Mouse (Mus musculus): ENCODE data around the gene Ndufb8. TPM values are rescaled to one million over a fixed set of nuclear protein-coding genes. Genes with fewer than 3 reads are reported as not detected.

Gene Ndufb8
- polyA plus RNA-seq, 1 experiment from 2014 or later = 806 TPM

GRCm38 (mm10) chr19:44515769-44516168 lies 39.5 kb downstream of the Ndufb8 start:
- H3K27me3 ChIP-seq (ENCODE audit: control insufficient read depth, insufficient read depth, low read length) = peaks cover 26% of the 10 kb centered on the region
- no peak for ATAC-seq (ENCODE audit: low read depth)

GRCm38 (mm10) chr19:44514521-44515451 lies 40.5 kb downstream of the Ndufb8 start:
- no peak overlapping the region for H3K27ac ChIP-seq (ENCODE audit: low read depth, low read length)
- 5% methylated on average over 14 of the region's 14 CpGs for WGBS
- H3K4me1 ChIP-seq (ENCODE audit: control insufficient read depth, insufficient read depth, low read length) = peaks cover 18% of the 10 kb centered on the region
- H3K4me2 ChIP-seq (ENCODE audit: low read depth, low read length) = no peak overlapping the region
- no peak overlapping the region for H3K4me3 ChIP-seq (ENCODE audit: low read depth, low read length)
- no peaks in the 10 kb centered on the region for H3K36me3 ChIP-seq (ENCODE audit: control insufficient read depth, insufficient read depth, low read length)
- H3K9ac ChIP-seq (replicated peaks; ENCODE audit: low read depth, low read length) = no peak overlapping the region
- peak; percentile 59 for ATAC-seq (ENCODE audit: low read depth)
- H3K27me3 ChIP-seq (ENCODE audit: control insufficient read depth, insufficient read depth, low read length) = peaks cover 32% of the 10 kb centered on the region
- no peaks in the 10 kb centered on the region for H3K9me3 ChIP-seq (ENCODE audit: control insufficient read depth, low read length)

More at GRCm38 (mm10) chr19:44515769-44516168, 39.5 kb downstream of the Ndufb8 start:
- Histone ChIP-seq H3K9ac (replicated peaks; ENCODE audit: low read depth, low read length) (no peak overlapping the region), H3K4me1 (ENCODE audit: control insufficient read depth, insufficient read depth, low read length) (peaks cover 18% of the 10 kb centered on the region), H3K27ac (ENCODE audit: low read depth, low read length) (no peak overlapping the region), H3K9me3 (ENCODE audit: control insufficient read depth, low read length) (no peaks in the 10 kb centered on the region), H3K36me3 (ENCODE audit: control insufficient read depth, insufficient read depth, low read length) (no peaks in the 10 kb centered on the region), H3K4me2 (ENCODE audit: low read depth, low read length) (no peak overlapping the region), H3K4me3 (ENCODE audit: low read depth, low read length) (no peak overlapping the region)
- WGBS = 35% methylated on average over 6 of the region's 6 CpGs

DNA sequence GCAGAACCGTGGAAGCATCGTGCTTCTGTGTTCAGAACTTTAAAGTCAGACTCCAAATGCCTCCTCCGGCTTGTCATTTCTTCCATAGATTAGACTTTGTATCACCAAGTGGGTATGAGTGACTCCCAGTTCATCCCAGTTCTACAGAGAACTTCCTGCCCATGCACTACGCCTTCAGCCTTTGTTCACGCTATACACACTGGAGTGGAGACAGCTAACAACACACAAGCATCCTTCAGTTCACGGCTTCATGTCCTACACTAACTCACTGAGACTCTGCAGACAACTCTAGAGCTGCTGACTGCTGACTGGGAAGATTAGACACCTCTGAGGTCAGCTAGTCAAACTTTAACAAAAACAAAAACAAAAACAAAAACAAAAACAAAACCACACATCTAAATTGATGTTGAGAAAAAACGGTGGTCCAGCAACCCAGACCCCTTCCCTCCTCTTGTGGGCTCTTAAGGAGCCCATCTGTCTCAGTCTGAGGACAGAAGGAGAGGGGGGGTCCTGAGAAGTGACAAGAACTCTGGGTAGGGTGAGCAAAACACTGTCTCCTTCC lies 41.2 kb downstream of the Ndufb8 start:
- peaks cover 36% of the 10 kb centered on the region for H3K27me3 ChIP-seq (ENCODE audit: control insufficient read depth, insufficient read depth, low read length)
- no peak overlapping the region for H3K4me3 ChIP-seq (ENCODE audit: low read depth, low read length)
- no peak overlapping the region for H3K9ac ChIP-seq (replicated peaks; ENCODE audit: low read depth, low read length)
- 11% methylated on average over 7 of the region's 7 CpGs for whole genome bisulfite sequencing
- H3K4me2 ChIP-seq (ENCODE audit: low read depth, low read length) = no peak overlapping the region
- no peak overlapping the region for H3K27ac ChIP-seq (ENCODE audit: low read depth, low read length)
- H3K36me3 ChIP-seq (ENCODE audit: control insufficient read depth, insufficient read depth, low read length) = no peaks in the 10 kb centered on the region
- no peak for ATAC-seq (ENCODE audit: low read depth)
- peaks cover 18% of the 10 kb centered on the region for H3K4me1 ChIP-seq (ENCODE audit: control insufficient read depth, insufficient read depth, low read length)
- no peaks in the 10 kb centered on the region for H3K9me3 ChIP-seq (ENCODE audit: control insufficient read depth, low read length)

- no peaks in the 10 kb centered on the region for H3K9me3 ChIP-seq (ENCODE audit: control insufficient read depth, low read length)
- 9% methylated on average over 11 of the region's 11 CpGs for WGBS
- no peak overlapping the region for H3K27ac ChIP-seq (ENCODE audit: low read depth, low read length)
- peaks cover 37% of the 10 kb centered on the region for H3K27me3 ChIP-seq (ENCODE audit: control insufficient read depth, insufficient read depth, low read length)
- peaks cover 18% of the 10 kb centered on the region for H3K4me1 ChIP-seq (ENCODE audit: control insufficient read depth, insufficient read depth, low read length)
- no peaks in the 10 kb centered on the region for H3K36me3 ChIP-seq (ENCODE audit: control insufficient read depth, insufficient read depth, low read length)
- H3K4me2 ChIP-seq (ENCODE audit: low read depth, low read length) = no peak overlapping the region
- no peak overlapping the region for H3K4me3 ChIP-seq (ENCODE audit: low read depth, low read length)
- ATAC-seq (ENCODE audit: low read depth) = no peak
- H3K9ac ChIP-seq (replicated peaks; ENCODE audit: low read depth, low read length) = no peak overlapping the region
Measured at GRCm38 (mm10) chr19:44513054-44513833, 42.0 kb downstream of the Ndufb8 start.

DNA sequence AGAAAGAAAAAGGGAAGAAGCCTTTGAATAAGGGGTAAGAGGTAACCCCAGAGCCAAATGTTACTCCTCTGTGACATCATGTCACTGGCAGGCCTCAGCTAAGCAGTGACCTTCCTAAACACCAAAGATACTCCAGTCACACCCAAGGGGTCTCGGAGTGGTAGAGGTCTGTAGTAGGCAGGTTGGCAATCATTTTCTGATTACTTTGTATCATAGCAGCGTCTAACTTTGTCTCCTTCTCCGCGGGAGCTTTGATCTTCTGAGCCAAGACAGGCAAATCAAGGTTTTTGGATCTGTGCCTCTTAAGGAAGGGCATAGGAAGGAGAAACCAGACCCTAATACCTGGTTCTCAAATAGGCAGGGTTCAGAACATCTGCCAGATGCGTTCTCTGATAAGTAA lies 42.6 kb downstream of the Ndufb8 start:
- 27% methylated on average over 5 of the region's 5 CpGs for WGBS
- H3K36me3 ChIP-seq (ENCODE audit: control insufficient read depth, insufficient read depth, low read length) = no peaks in the 10 kb centered on the region
- H3K9me3 ChIP-seq (ENCODE audit: control insufficient read depth, low read length) = no peaks in the 10 kb centered on the region
- H3K27ac ChIP-seq (ENCODE audit: low read depth, low read length) = no peak overlapping the region
- H3K4me3 ChIP-seq (ENCODE audit: low read depth, low read length) = no peak overlapping the region
- peaks cover 18% of the 10 kb centered on the region for H3K4me1 ChIP-seq (ENCODE audit: control insufficient read depth, insufficient read depth, low read length)
- H3K9ac ChIP-seq (replicated peaks; ENCODE audit: low read depth, low read length) = no peak overlapping the region
- H3K27me3 ChIP-seq (ENCODE audit: control insufficient read depth, insufficient read depth, low read length) = peaks cover 35% of the 10 kb centered on the region
- no peak for ATAC-seq (ENCODE audit: low read depth)
- peak overlapping the region; percentile 8; the same call in 1 of the 2 replicates for H3K4me2 ChIP-seq (ENCODE audit: low read depth, low read length)

DNA sequence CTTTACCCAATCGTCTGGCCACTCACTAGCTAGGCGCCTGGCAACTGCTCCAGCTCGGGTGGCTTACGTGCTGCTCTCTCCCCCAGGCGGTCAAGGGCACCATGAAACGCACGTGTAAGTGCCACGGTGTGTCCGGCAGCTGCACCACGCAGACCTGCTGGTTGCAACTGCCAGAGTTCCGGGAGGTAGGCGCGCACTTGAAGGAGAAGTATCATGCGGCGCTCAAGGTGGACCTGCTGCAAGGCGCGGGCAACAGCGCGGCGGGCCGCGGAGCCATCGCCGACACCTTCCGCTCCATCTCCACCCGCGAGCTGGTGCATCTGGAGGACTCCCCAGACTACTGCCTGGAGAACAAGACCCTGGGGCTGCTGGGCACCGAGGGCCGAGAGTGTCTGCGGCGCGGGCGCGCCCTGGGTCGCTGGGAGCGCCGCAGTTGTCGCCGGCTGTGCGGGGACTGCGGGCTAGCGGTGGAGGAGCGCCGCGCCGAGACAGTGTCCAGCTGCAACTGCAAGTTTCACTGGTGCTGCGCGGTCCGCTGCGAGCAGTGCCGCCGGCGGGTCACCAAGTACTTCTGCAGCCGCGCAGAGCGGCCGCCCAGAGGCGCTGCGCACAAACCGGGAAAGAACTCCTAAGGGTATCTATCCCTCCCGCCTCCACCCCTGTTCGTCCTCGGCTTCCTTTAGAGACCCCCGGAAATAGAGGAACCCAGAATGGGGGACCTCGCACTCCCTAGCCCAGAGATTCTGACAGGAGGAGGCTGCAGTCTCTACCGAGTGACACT lies 43.6 kb downstream of the Ndufb8 start:
- H3K27me3 ChIP-seq (ENCODE audit: control insufficient read depth, insufficient read depth, low read length) = peaks cover 35% of the 10 kb centered on the region
- peak overlapping the region; percentile 43 for H3K9ac ChIP-seq (replicated peaks; ENCODE audit: low read depth, low read length)
- H3K4me3 ChIP-seq (ENCODE audit: low read depth, low read length) = peak overlapping the region; percentile 48
- H3K36me3 ChIP-seq (ENCODE audit: control insufficient read depth, insufficient read depth, low read length) = no peaks in the 10 kb centered on the region
- ATAC-seq (ENCODE audit: low read depth) = peak; percentile 68
- under 1% methylated on average over 66 of the region's 66 CpGs for WGBS
- H3K4me1 ChIP-seq (ENCODE audit: control insufficient read depth, insufficient read depth, low read length) = peaks cover 18% of the 10 kb centered on the region
- H3K4me2 ChIP-seq (ENCODE audit: low read depth, low read length) = peak overlapping the region; percentile 97
- H3K27ac ChIP-seq (ENCODE audit: low read depth, low read length) = no peak overlapping the region
- H3K9me3 ChIP-seq (ENCODE audit: control insufficient read depth, low read length) = no peaks in the 10 kb centered on the region

- Histone ChIP-seq H3K4me3 (ENCODE audit: low read depth, low read length) (peak overlapping the region; percentile 48), H3K4me2 (ENCODE audit: low read depth, low read length) (peak overlapping the region; percentile 97), H3K36me3 (ENCODE audit: control insufficient read depth, insufficient read depth, low read length) (no peaks in the 10 kb centered on the region), H3K27ac (ENCODE audit: low read depth, low read length) (no peak overlapping the region), H3K27me3 (ENCODE audit: control insufficient read depth, insufficient read depth, low read length) (peaks cover 35% of the 10 kb centered on the region), H3K4me1 (ENCODE audit: control insufficient read depth, insufficient read depth, low read length) (peaks cover 18% of the 10 kb centered on the region), H3K9me3 (ENCODE audit: control insufficient read depth, low read length) (no peaks in the 10 kb centered on the region), H3K9ac (replicated peaks; ENCODE audit: low read depth, low read length) (no peak overlapping the region)
- ATAC-seq (ENCODE audit: low read depth) = no peak
- WGBS = 2% methylated on average over 12 of the region's 12 CpGs
Measured at GRCm38 (mm10) chr19:44510534-44511175, 44.6 kb downstream of the Ndufb8 start.

- ATAC-seq (ENCODE audit: low read depth) = no peak
Measured at GRCm38 (mm10) chr19:44502741-44503140, 52.5 kb downstream of the Ndufb8 start.

More at GRCm38 (mm10) chr19:44502741-44503140, 52.5 kb downstream of the Ndufb8 start:
- H3K27me3 ChIP-seq (ENCODE audit: control insufficient read depth, insufficient read depth, low read length) = no peaks in the 10 kb centered on the region
- H3K9ac ChIP-seq (replicated peaks; ENCODE audit: low read depth, low read length) = no peak overlapping the region
- H3K4me1 ChIP-seq (ENCODE audit: control insufficient read depth, insufficient read depth, low read length) = no peaks in the 10 kb centered on the region
- no peak overlapping the region for H3K4me2 ChIP-seq (ENCODE audit: low read depth, low read length)
- no peak overlapping the region for H3K27ac ChIP-seq (ENCODE audit: low read depth, low read length)
- no peak overlapping the region for H3K4me3 ChIP-seq (ENCODE audit: low read depth, low read length)
- H3K9me3 ChIP-seq (ENCODE audit: control insufficient read depth, low read length) = no peaks in the 10 kb centered on the region
- no peaks in the 10 kb centered on the region for H3K36me3 ChIP-seq (ENCODE audit: control insufficient read depth, insufficient read depth, low read length)
- WGBS = 78% methylated on average over 4 of the region's 4 CpGs
